Mouse (Mus musculus): ENCODE results near the gene Zfp91. TPM values are rescaled to one million over a fixed set of nuclear protein-coding genes. Genes with fewer than 3 reads are reported as not detected.
"Not testable (repeated sequence)": the region's sequence is repeated elsewhere in the genome, so short reads cannot be mapped to it uniquely, and the experiment has no call there.

Zfp91 gene
- polyA plus RNA-seq, 1 experiment from 2014 or later, result 15.9 TPM

GRCm38 (mm10) chr19:12721596-12721995 lies 74.3 kb downstream of the Zfp91 start:
- WGBS, result 92% methylated on average over 7 of the region's 7 CpGs
- not testable (repeated sequence) for H3K27ac ChIP-seq; H3K4me3 ChIP-seq (replicated peaks); H3K9ac ChIP-seq; H3K4me2 ChIP-seq; H3K9me3 ChIP-seq (replicated peaks); H3K27me3 ChIP-seq; H3K36me3 ChIP-seq; H3K4me1 ChIP-seq; ATAC-seq (replicated peaks; ENCODE audit: low FRiP score)

GRCm38 (mm10) chr19:12720919-12721318 lies 75.0 kb downstream of the Zfp91 start:
- H3K4me1 ChIP-seq; H3K9me3 ChIP-seq (replicated peaks); ATAC-seq (replicated peaks; ENCODE audit: low FRiP score); H3K4me2 ChIP-seq; H3K27me3 ChIP-seq; H3K9ac ChIP-seq; H3K27ac ChIP-seq; H3K4me3 ChIP-seq (replicated peaks); H3K36me3 ChIP-seq: not testable (repeated sequence)
- 89% methylated on average over 5 of the region's 5 CpGs for WGBS

GRCm38 (mm10) chr19:12720463-12720862 lies 75.5 kb downstream of the Zfp91 start:
- no peak overlapping the region for H3K27ac ChIP-seq
- no peak overlapping the region for H3K9ac ChIP-seq
- H3K4me2 ChIP-seq, result no peak overlapping the region
- H3K36me3 ChIP-seq, result no peaks in the 10 kb centered on the region
- H3K4me1 ChIP-seq, result 0 out of 2 replicates have a peak, but pooled peaks cover 7% of the 10 kb centered on the region
- no peaks in the 10 kb centered on the region for H3K27me3 ChIP-seq
- 51% methylated on average over 2 of the region's 2 CpGs for WGBS
- no peak for ATAC-seq (replicated peaks; ENCODE audit: low FRiP score)
- H3K4me3 ChIP-seq (replicated peaks), result no peak overlapping the region
- no peaks in the 10 kb centered on the region for H3K9me3 ChIP-seq (replicated peaks)

GRCm38 (mm10) chr19:12719189-12719588 lies 76.7 kb downstream of the Zfp91 start:
- ATAC-seq (replicated peaks; ENCODE audit: low FRiP score), result peak; percentile 54; the same call in 1 of the 2 replicates
- Histone ChIP-seq H3K4me1 (0 out of 2 replicates have a peak, but pooled peaks cover 7% of the 10 kb centered on the region), H3K4me3 (replicated peaks) (no peak overlapping the region), H3K27me3 (no peaks in the 10 kb centered on the region), H3K36me3 (no peaks in the 10 kb centered on the region), H3K9ac (no peak overlapping the region), H3K4me2 (no peak overlapping the region), H3K9me3 (replicated peaks) (no peaks in the 10 kb centered on the region), H3K27ac (no peak overlapping the region)
- 72% methylated on average over 6 of the region's 6 CpGs for WGBS

Other genes starting within 250 kb of the Zfp91 start
- 0.23 and 0.27 TPM in 2 replicates for gene Gm4952, start 196.2 kb downstream of the Zfp91 start, polyA plus RNA-seq (2015; fragmentation: Nextera tagmentation; extraction: Ambion mirVana)
- 11.5 and 12.6 TPM in 2 replicates for gene Glyat, start 162.8 kb downstream of the Zfp91 start, polyA plus RNA-seq (2015; fragmentation: Nextera tagmentation; extraction: Ambion mirVana)
- gene Olfr1442, start 125.7 kb downstream of the Zfp91 start, polyA plus RNA-seq (2015; fragmentation: Nextera tagmentation; extraction: Ambion mirVana), result not detected in 2 replicates
- gene Olfr1443, start 118.0 kb downstream of the Zfp91 start, polyA plus RNA-seq (2015; fragmentation: Nextera tagmentation; extraction: Ambion mirVana), result not detected in 2 replicates
- 57.5 and 58.1 TPM in 2 replicates for gene Keg1, start 100.3 kb downstream of the Zfp91 start, polyA plus RNA-seq (2015; fragmentation: Nextera tagmentation; extraction: Ambion mirVana)
- 2.4 and 2.5 TPM in 2 replicates for gene Cntf, start 30.5 kb downstream of the Zfp91 start, polyA plus RNA-seq (2015; fragmentation: Nextera tagmentation; extraction: Ambion mirVana)
- 1.3 and 1.4 TPM in 2 replicates for gene Lpxn, start 67 bp upstream of the Zfp91 start, polyA plus RNA-seq (2015; fragmentation: Nextera tagmentation; extraction: Ambion mirVana)
- not detected in 2 replicates for gene Gm5244, start 50.6 kb upstream of the Zfp91 start, polyA plus RNA-seq (2015; fragmentation: Nextera tagmentation; extraction: Ambion mirVana)
- not detected in 2 replicates for gene Olfr1444, start 61.2 kb upstream of the Zfp91 start, polyA plus RNA-seq (2015; fragmentation: Nextera tagmentation; extraction: Ambion mirVana)
- gene Olfr1445, start 87.7 kb upstream of the Zfp91 start, polyA plus RNA-seq (2015; fragmentation: Nextera tagmentation; extraction: Ambion mirVana), result not detected in 2 replicates
- not detected in 2 replicates for gene Olfr1446, start 97.4 kb upstream of the Zfp91 start, polyA plus RNA-seq (2015; fragmentation: Nextera tagmentation; extraction: Ambion mirVana)
- gene Olfr1447, start 107.6 kb upstream of the Zfp91 start, polyA plus RNA-seq (2015; fragmentation: Nextera tagmentation; extraction: Ambion mirVana), result not detected in 2 replicates
- not detected in 2 replicates for gene Olfr1448, start 128.3 kb upstream of the Zfp91 start, polyA plus RNA-seq (2015; fragmentation: Nextera tagmentation; extraction: Ambion mirVana)
- gene Olfr1449, start 134.7 kb upstream of the Zfp91 start, polyA plus RNA-seq (2015; fragmentation: Nextera tagmentation; extraction: Ambion mirVana), result not detected in 2 replicates
- gene Olfr1450, start 154.1 kb upstream of the Zfp91 start, polyA plus RNA-seq (2015; fragmentation: Nextera tagmentation; extraction: Ambion mirVana), result not detected in 2 replicates
- gene Olfr1451, start 198.9 kb upstream of the Zfp91 start, polyA plus RNA-seq (2015; fragmentation: Nextera tagmentation; extraction: Ambion mirVana), result not detected in 2 replicates
- gene Olfr1453, start 232.2 kb upstream of the Zfp91 start, polyA plus RNA-seq (2015; fragmentation: Nextera tagmentation; extraction: Ambion mirVana), result not detected in 2 replicates